In genomic region chr2:27986751-27987150, GRCm38 (mm10) we compare ENCODE assay signal across 29 mouse cellular contexts.
DNase-seq lines count a peak whose midpoint lies in the region; ATAC-seq and TF ChIP-seq lines count a peak whose summit lies in the region.
"Had no signal": no experiment of that assay in that cellular context is flagged by ENCODE, and none has a peak within 500 bp of the region (broad histone marks: within the 10 kb centered on the region; RNA-seq: fewer than 3 reads in every experiment).

No protein-coding gene starts in this region.

- TF ChIP-seq CTCF in liver, embryonic 14.5 days (IDR thresholded peaks at IDR 0.05; ENCODE audit: low read depth) = no peak

- no peak for DNase-seq in liver
- no peak for DNase-seq in limb, embryonic 10.5 days (ENCODE audit: low spot score)
- DNase-seq in liver, embryonic 14.5 days (ENCODE audit: low read depth in 3 of 3, low spot score in 3 of 3) = no peak
- no peak for DNase-seq in yolk sac, embryonic 10.5 days (ENCODE audit: low spot score)
- DNase-seq in urinary bladder, postnatal 25 days (ENCODE audit: low spot score) = no peak
- DNase-seq: adrenal gland, adult 8-10 months; adrenal gland, postnatal 25 days; cerebellum, adult 11-12 months; cerebellum, adult 8-10 months; cerebellum, postnatal 10 days; cerebellum, postnatal 36 days; embryo, embryonic 11 days; forebrain, postnatal 0 days; gastrocnemius, postnatal 25 days; heart, adult 18-20 months; heart, postnatal 10 days; heart, postnatal 36 days had no signal

- no peaks in the 10 kb centered on the region for H3K27me3 ChIP-seq in liver, embryonic 12.5 days (replicated peaks)
- H3K27me3 ChIP-seq in limb, embryonic 10.5 days (ENCODE audit: low read depth, poor library complexity, severe bottlenecking) = no peaks in the 10 kb centered on the region
- no peaks in the 10 kb centered on the region for H3K27me3 ChIP-seq in liver, embryonic 14.5 days (ENCODE audit: control insufficient read depth, insufficient read depth, low read length)
- H3K27me3 ChIP-seq: embryonic facial prominence, embryonic 13.5 days; forebrain, embryonic 13.5 days; heart, embryonic 12.5 days; heart, embryonic 15.5 days; hindbrain, embryonic 13.5 days had no signal

- H3K4me2 ChIP-seq in liver, embryonic 12.5 days = no peak overlapping the region
- H3K4me2 ChIP-seq in liver, embryonic 14.5 days (ENCODE audit: low read depth) = no peak overlapping the region
- H3K4me2 ChIP-seq: embryonic facial prominence, embryonic 13.5 days; forebrain, embryonic 13.5 days; heart, embryonic 12.5 days; heart, embryonic 15.5 days; hindbrain, embryonic 13.5 days had no signal

- H3K27ac ChIP-seq in liver, embryonic 12.5 days = peak overlapping the region; percentile 99
- H3K27ac ChIP-seq in limb, embryonic 10.5 days = 0 out of 2 replicates have a peak overlapping the region, but pooled peaks have one; percentile 10
- H3K27ac ChIP-seq in liver, embryonic 14.5 days = peak overlapping the region; percentile 48
- H3K27ac ChIP-seq: embryonic facial prominence, embryonic 10.5 days; embryonic facial prominence, embryonic 13.5 days; forebrain, embryonic 13.5 days; heart, embryonic 15.5 days; hindbrain, embryonic 10.5 days; hindbrain, embryonic 13.5 days had no signal

- no peak for TF ChIP-seq EP300 in liver, embryonic 14.5 days (IDR thresholded peaks at IDR 0.05; ENCODE audit: low read depth)

- no peaks in the 10 kb centered on the region for H3K9me3 ChIP-seq in liver, embryonic 12.5 days (replicated peaks)
- no peaks in the 10 kb centered on the region for H3K9me3 ChIP-seq in limb, embryonic 10.5 days (replicated peaks)
- H3K9me3 ChIP-seq in liver, embryonic 14.5 days (ENCODE audit: control insufficient read depth, low read length) = no peaks in the 10 kb centered on the region
- H3K9me3 ChIP-seq: embryonic facial prominence, embryonic 10.5 days; embryonic facial prominence, embryonic 13.5 days; forebrain, embryonic 13.5 days; heart, embryonic 12.5 days; heart, embryonic 15.5 days; hindbrain, embryonic 10.5 days; hindbrain, embryonic 13.5 days had no signal

- peaks cover 95% of the 10 kb centered on the region for H3K4me1 ChIP-seq in liver, embryonic 12.5 days
- no peaks in the 10 kb centered on the region for H3K4me1 ChIP-seq in limb, embryonic 10.5 days
- H3K4me1 ChIP-seq in liver, embryonic 14.5 days (replicated peaks; ENCODE audit: control insufficient read depth in 2 of 2, insufficient read depth in 2 of 2, low read length in 1 of 2) = peaks cover 41 to 66% of the 10 kb centered on the region in 2 experiments
- H3K4me1 ChIP-seq: embryonic facial prominence, embryonic 10.5 days; embryonic facial prominence, embryonic 13.5 days; forebrain, embryonic 13.5 days; heart, embryonic 12.5 days; heart, embryonic 15.5 days; hindbrain, embryonic 13.5 days had no signal

- 44% methylated on average over 4 of the region's 4 CpGs for WGBS in liver, embryonic 12.5 days (ENCODE audit: insufficient replicate concordance)
- WGBS in limb, embryonic 10.5 days = 93% methylated on average over 4 of the region's 4 CpGs
- WGBS in liver, embryonic 14.5 days (ENCODE audit: insufficient replicate concordance) = 53% methylated on average over 4 of the region's 4 CpGs

- H3K4me3 ChIP-seq in liver, embryonic 12.5 days = no peak overlapping the region
- H3K4me3 ChIP-seq in limb, embryonic 10.5 days = no peak overlapping the region
- H3K4me3 ChIP-seq in liver, embryonic 14.5 days (ENCODE audit: insufficient read depth in 1 of 2, low read depth in 2 of 2, low read length in 2 of 2) = no peak overlapping the region
- H3K4me3 ChIP-seq: embryonic facial prominence, embryonic 10.5 days; embryonic facial prominence, embryonic 13.5 days; erythroblast, embryonic 14.5 days; forebrain, embryonic 13.5 days; heart, embryonic 12.5 days; heart, embryonic 15.5 days; hindbrain, embryonic 10.5 days; hindbrain, embryonic 13.5 days had no signal

- ATAC-seq in liver, embryonic 12.5 days = no peak
- no peak for ATAC-seq in liver, embryonic 14.5 days (ENCODE audit: insufficient read depth)
- ATAC-seq: activated CD4-positive, CD25-positive, alpha-beta regulatory T cell, adult 4 months; CD4-positive, CD25-positive, alpha-beta regulatory T cell, adult 4 months; forebrain, embryonic 13.5 days; forebrain, postnatal 0 days; hindbrain, embryonic 16.5 days had no signal

- peak overlapping the region; percentile 56 for H3K9ac ChIP-seq in liver, embryonic 12.5 days
- no peak overlapping the region; the same call in 1 of the 2 replicates for H3K9ac ChIP-seq in liver, embryonic 14.5 days (replicated peaks)
- H3K9ac ChIP-seq: embryonic facial prominence, embryonic 13.5 days; forebrain, embryonic 13.5 days; forebrain, postnatal 0 days; heart, embryonic 12.5 days; heart, embryonic 15.5 days; hindbrain, embryonic 13.5 days had no signal

- peaks cover 14% of the 10 kb centered on the region for H3K36me3 ChIP-seq in liver, embryonic 12.5 days
- peaks cover 42% of the 10 kb centered on the region for H3K36me3 ChIP-seq in limb, embryonic 10.5 days
- H3K36me3 ChIP-seq in liver, embryonic 14.5 days (replicated peaks; ENCODE audit: control insufficient read depth, insufficient read depth, low read depth) = no peaks in the 10 kb centered on the region
- H3K36me3 ChIP-seq: hindbrain, embryonic 13.5 days had no signal

Comparison
In these comparisons a context has a peak if more than half of its experiments do, and no peak if none do; other contexts are left out.
1. H3K27ac ChIP-seq: peak in every context shown above with its lines; median percentile 99 in liver, embryonic 12.5 days; 48 in liver, embryonic 14.5 days; 10 in limb, embryonic 10.5 days.